Mouse (Mus musculus): ENCODE data around the gene Wnt7a.

The Wnt7a gene

GRCm38 (mm10) chr6:91383871-91384270, 27.3 kb downstream of the Wnt7a start:
- peak; percentile 61 for DNase-seq

- DNase-seq = peak; percentile 53
Measured at GRCm38 (mm10) chr6:91383303-91383702, 27.9 kb downstream of the Wnt7a start.

GRCm38 (mm10) chr6:91379871-91380270, 31.3 kb downstream of the Wnt7a start:
- DNase-seq = no peak

- DNase-seq = no peak
Measured at GRCm38 (mm10) chr6:91379266-91379665, 31.9 kb downstream of the Wnt7a start.

GRCm38 (mm10) chr6:91372977-91373376, 38.2 kb downstream of the Wnt7a start:
- DNase-seq = no peak

- DNase-seq = no peak
Measured at GRCm38 (mm10) chr6:91372586-91372971, 38.6 kb downstream of the Wnt7a start.

GRCm38 (mm10) chr6:91371912-91372585, 39.1 kb downstream of the Wnt7a start:
- DNase-seq = peak; percentile 65

- DNase-seq = peak; percentile 35
Measured at GRCm38 (mm10) chr6:91366781-91367180, 44.4 kb downstream of the Wnt7a start.

- no peak for DNase-seq
Measured at GRCm38 (mm10) chr6:91365480-91365879, 45.7 kb downstream of the Wnt7a start.

- peak; percentile 75 for DNase-seq
Measured at GRCm38 (mm10) chr6:91362756-91363155, 48.4 kb downstream of the Wnt7a start.

- peak; percentile 30 for DNase-seq
Measured at GRCm38 (mm10) chr6:91360998-91361397, 50.2 kb downstream of the Wnt7a start.

GRCm38 (mm10) chr6:91360371-91360690, 50.8 kb downstream of the Wnt7a start:
- DNase-seq = no peak

GRCm38 (mm10) chr6:91359672-91360370, 51.3 kb downstream of the Wnt7a start:
- DNase-seq = peak; percentile 96

- DNase-seq = no peak
Measured at GRCm38 (mm10) chr6:91358866-91359656, 52.1 kb downstream of the Wnt7a start.

GRCm38 (mm10) chr6:91358394-91358793, 52.8 kb downstream of the Wnt7a start:
- DNase-seq = peak; percentile 37

GRCm38 (mm10) chr6:91357238-91357876, 53.8 kb downstream of the Wnt7a start:
- DNase-seq = peak; percentile 47

- peak; percentile 67 for DNase-seq
Measured at GRCm38 (mm10) chr6:91349620-91350019, 61.5 kb downstream of the Wnt7a start.

- no peak for DNase-seq
Measured at GRCm38 (mm10) chr6:91347721-91348120, 63.4 kb downstream of the Wnt7a start.

GRCm38 (mm10) chr6:91346906-91347156, 64.3 kb downstream of the Wnt7a start:
- no peak for DNase-seq

GRCm38 (mm10) chr6:91346071-91346905, 64.9 kb downstream of the Wnt7a start:
- DNase-seq = peak; percentile 28

GRCm38 (mm10) chr6:91345091-91345490, 66.1 kb downstream of the Wnt7a start:
- no peak for DNase-seq

GRCm38 (mm10) chr6:91339612-91340246, 71.4 kb downstream of the Wnt7a start:
- DNase-seq = peak; percentile 41
